Mouse (Mus musculus) adrenal gland, adult 8-10 months (tissue): Measurements from ENCODE around the gene Tor1aip1. TPM values are rescaled to one million over a fixed set of nuclear protein-coding genes. Genes with fewer than 3 reads are reported as not detected.

ENCODE experiments used
- total RNA-seq, 4 experiments: library from RNA; stranded (reverse); gene quantifications; 2 replicates each; pipeline ENCODE4 v1.2.4; 2022

Tor1aip1 gene
- total RNA-seq, 4 experiments from 2014 or later, result 100.0 to 113 (median 106) TPM

Other genes with a start within 250 kb of the Tor1aip1 start
- gene Qsox1, start 223.6 kb downstream of the Tor1aip1 start, total RNA-seq, result 10 to 100 TPM; 55.9 to 95.0 (median 70.2) TPM
- gene Cep350, start 63.2 kb downstream of the Tor1aip1 start, total RNA-seq, result 10 to 100 TPM; 29.9 to 44.4 (median 38.4) TPM
- gene Tor1aip2, start 1.1 kb downstream of the Tor1aip1 start, total RNA-seq, result 100 to 1,000 TPM; 116 to 149 (median 129) TPM
- 10 to 100 TPM; 10.8 to 21.6 (median 13.5) TPM for gene Fam163a, start 168.5 kb upstream of the Tor1aip1 start, total RNA-seq